Mouse (Mus musculus): ENCODE results near the gene Mad2l2. TPM values are rescaled to one million over a fixed set of nuclear protein-coding genes. Genes with fewer than 3 reads are reported as not detected.
"Not testable (repeated sequence)": the region's sequence is repeated elsewhere in the genome, so short reads cannot be mapped to it uniquely, and the experiment has no call there.

The Mad2l2 gene
- total RNA-seq, 4 experiments from 2014 or later, result 15.8 to 18.8 (median 16.4) TPM

- DNase-seq (ENCODE audit: low spot score in 2 of 2), result no peak
Observed at GRCm38 (mm10) chr4:148169586-148169985, 39.4 kb downstream of the Mad2l2 start.

GRCm38 (mm10) chr4:148170842-148171241, 40.7 kb downstream of the Mad2l2 start:
- peak in 1 of 2 experiments; percentile 66 for DNase-seq (ENCODE audit: low spot score in 2 of 2)

GRCm38 (mm10) chr4:148171261-148171660, 41.1 kb downstream of the Mad2l2 start:
- no peak for DNase-seq (ENCODE audit: low spot score in 2 of 2)

- peak in 1 of 2 experiments; percentile 82 for DNase-seq (ENCODE audit: low spot score in 2 of 2)
Observed at GRCm38 (mm10) chr4:148173811-148174494, 43.8 kb downstream of the Mad2l2 start.

- DNase-seq (ENCODE audit: low spot score in 2 of 2), result no peak
Observed at GRCm38 (mm10) chr4:148174495-148174862, 44.3 kb downstream of the Mad2l2 start.

GRCm38 (mm10) chr4:148176603-148177002, 46.4 kb downstream of the Mad2l2 start:
- DNase-seq (ENCODE audit: low spot score in 2 of 2), result not testable (repeated sequence)

- no peak for DNase-seq (ENCODE audit: low spot score in 2 of 2)
Observed at GRCm38 (mm10) chr4:148177716-148178115, 47.5 kb downstream of the Mad2l2 start.

- DNase-seq (ENCODE audit: low spot score in 2 of 2), result no peak
Observed at GRCm38 (mm10) chr4:148181483-148181882, 51.3 kb downstream of the Mad2l2 start.

GRCm38 (mm10) chr4:148182363-148182762, 52.2 kb downstream of the Mad2l2 start:
- DNase-seq (ENCODE audit: low spot score in 2 of 2), result no peak

GRCm38 (mm10) chr4:148184564-148184963, 54.4 kb downstream of the Mad2l2 start:
- no peak for DNase-seq (ENCODE audit: low spot score in 2 of 2)

GRCm38 (mm10) chr4:148185819-148186218, 55.6 kb downstream of the Mad2l2 start:
- no peak for DNase-seq (ENCODE audit: low spot score in 2 of 2)

- DNase-seq (ENCODE audit: low spot score in 2 of 2), result not testable (repeated sequence)
Observed at GRCm38 (mm10) chr4:148188767-148189166, 58.6 kb downstream of the Mad2l2 start.

GRCm38 (mm10) chr4:148192707-148193245, 62.6 kb downstream of the Mad2l2 start:
- no peak for DNase-seq (ENCODE audit: low spot score in 2 of 2)

GRCm38 (mm10) chr4:148194400-148194799, 64.2 kb downstream of the Mad2l2 start:
- no peak for DNase-seq (ENCODE audit: low spot score in 2 of 2)

Small RNA genes within 50 kb of the gene (microRNA-seq; reads per million reads assigned to microRNA genes)
- 0.22 to 1.3 reads per million in 2 experiments for gene Mir7022

Other genes starting within 250 kb of the Mad2l2 start
- 100 to 1,000 TPM; 181 to 227 (median 209) TPM for gene Mfn2, start 225.7 kb upstream of the Mad2l2 start, total RNA-seq (2022)
- 10 to 100 TPM; 12.1 to 16.3 (median 14.1) TPM for gene Plod1, start 193.6 kb upstream of the Mad2l2 start, total RNA-seq (2022)
- 10 to 100 TPM; 26.2 to 28.7 (median 27.5) TPM for gene 2510039O18Rik, start 189.5 kb upstream of the Mad2l2 start, total RNA-seq (2022)
- gene Nppb, start 144.6 kb upstream of the Mad2l2 start, total RNA-seq (2022), result not detected
- gene Nppa, start 129.7 kb upstream of the Mad2l2 start, total RNA-seq (2022), result under 1 TPM in 2 of 4 experiments, not detected in 2; 0.59 to 0.74 TPM
- 10 to 100 TPM; 92.3 to 94.8 (median 93.8) TPM for gene Clcn6, start 91.6 kb upstream of the Mad2l2 start, total RNA-seq (2022)
- 10 to 100 TPM; 26.7 to 36.9 (median 31.1) TPM for gene Mthfr, start 91.3 kb upstream of the Mad2l2 start, total RNA-seq (2022)
- 10 to 100 TPM in 2 of 4 experiments, 1 to 10 TPM in 2; 9.1 to 13.5 (median 10.6) TPM for gene Agtrap, start 42.4 kb upstream of the Mad2l2 start, total RNA-seq (2022)
- gene Draxin, start 314 bp downstream of the Mad2l2 start, total RNA-seq (2022), result under 1 TPM; 0.23 to 0.38 (median 0.30) TPM
- 10 to 100 TPM; 30.7 to 39.0 (median 36.2) TPM for gene Fbxo6, start 21.8 kb downstream of the Mad2l2 start, total RNA-seq (2022)
- 100 to 1,000 TPM; 142 to 153 (median 149) TPM for gene Fbxo44, start 30.1 kb downstream of the Mad2l2 start, total RNA-seq (2022)
- gene Fbxo2, start 30.2 kb downstream of the Mad2l2 start, total RNA-seq (2022), result 100 to 1,000 TPM; 109 to 123 (median 113) TPM
- gene Disp3, start 157.6 kb downstream of the Mad2l2 start, total RNA-seq (2022), result 10 to 100 TPM; 23.4 to 28.3 (median 26.2) TPM

All from left cerebral cortex, adult 8-10 months (tissue).